Mouse (Mus musculus) embryonic stem cell, embryonic (primary cell): ENCODE measurements around the gene Zfp324.
"Not testable (repeated sequence)": the region's sequence is repeated elsewhere in the genome, so short reads cannot be mapped to it uniquely, and the experiment has no call there.

Experiments
- CTCF ChIA-PET, 4 experiments: fragments of 300-600 bp in 2 of 4; fragments of 350-600 bp in 2 of 4; sonication (Branson Sonifier 250); formaldehyde crosslinking; loops; one replicate each; lab custom pipeline; 2022; ENCODE audit warnings: inconsistent platforms in 2 of 4; lab: Charles Lee
- POLR2A ChIA-PET, 4 experiments: fragments of 300-600 bp in 2 of 4; fragments of 350-600 bp in 2 of 4; sonication (Branson Sonifier 250); formaldehyde crosslinking; loops; one replicate each; lab custom pipeline; 2022; ENCODE audit warnings: antibody characterized with exemption in 4 of 4, inconsistent platforms in 1 of 4; lab: Charles Lee

Zfp324 gene

GRCm38 (mm10) chr7:12965678-12966091 lies at the start of gene Zfp324:
Gene Zfp324, plus strand, starts transcription at chr7:12965838.
- ChIA-PET POLR2A (interaction anchor here in 3 of 4 experiments (0.5 to 9.7 kb wide), 16 partner anchors 10 to 326 kb away, joined by 3 to 150 read pairs (median 4); partner anchors contain the start of genes Rps5 (in 3 of the 3), Zfp446 (in 3 of the 3) and Zbtb45 (in 1 of the 3)), CTCF (interaction anchor here in 1 of 4 experiments (1.0 kb wide), 1 partner anchor 44 kb away, joined by 5 read pairs; the partner anchor contains the start of gene Zbtb45)

GRCm38 (mm10) chr7:12920495-12920894 lies 45.1 kb upstream of the Zfp324 start:
- POLR2A ChIA-PET: interaction anchor here (0.6 to 3.2 kb wide), 16 partner anchors 10 to 123 kb away, joined by 3 to 26 read pairs (median 6); partner anchors contain the start of genes Slc27a5 (in 1 of the 4), Zfp324 (in 1 of the 4) and Zfp446 (in 1 of the 4)
- CTCF ChIA-PET: interaction anchor here in 1 of 4 experiments (0.6 to 1.8 kb wide), 4 partner anchors 11 to 29 kb away, joined by 3 to 13 read pairs (median 4); no protein-coding TSS in a partner anchor

- ChIA-PET POLR2A (interaction anchor here (0.5 to 10.1 kb wide), 128 partner anchors 8 to 386 kb away, joined by 3 to 374 read pairs (median 6); partner anchors contain the start of genes Chmp2a (in 3 of the 4), Mzf1 (in 3 of the 4), Zbtb45 (in 3 of the 4) and Zfp110 (in 3 of the 4)), CTCF (interaction anchor here in 3 of 4 experiments (0.6 to 1.6 kb wide), 12 partner anchors 12 to 125 kb away, joined by 3 to 10 read pairs (median 4); partner anchors contain the start of genes Zfp128 (in 1 of the 3), Zfp446 (in 1 of the 3) and Zscan18 (in 1 of the 3))
These were observed 44.3 kb upstream of the Zfp324 start for GRCm38 (mm10) chr7:12921318-12921704.

GRCm38 (mm10) chr7:12921705-12922465 lies 43.8 kb upstream of the Zfp324 start, which contains the start of gene Rps5:
Gene Rps5, plus strand, starts transcription at chr7:12922290.
- POLR2A ChIA-PET: interaction anchor here (0.5 to 10.1 kb wide), 136 partner anchors 8 to 389 kb away, joined by 3 to 374 read pairs (median 6); partner anchors contain the start of genes Chmp2a (in 3 of the 4), Mzf1 (in 3 of the 4), Zbtb45 (in 3 of the 4) and Zfp110 (in 3 of the 4)
- CTCF ChIA-PET: interaction anchor here in 3 of 4 experiments (0.6 to 1.6 kb wide), 16 partner anchors 13 to 125 kb away, joined by 3 to 10 read pairs (median 4); partner anchors contain the start of genes Zfp128 (in 1 of the 3), Zfp446 (in 1 of the 3) and Zscan18 (in 1 of the 3)

GRCm38 (mm10) chr7:12922729-12923128 lies 42.9 kb upstream of the Zfp324 start:
- POLR2A ChIA-PET: interaction anchor here (0.5 to 10.1 kb wide), 89 partner anchors 8 to 385 kb away, joined by 3 to 374 read pairs (median 8); partner anchors contain the start of genes Zfp110 (in 3 of the 4), Zfp446 (in 3 of the 4), Zscan22 (in 3 of the 4) and Chmp2a (in 2 of the 4)
- CTCF ChIA-PET: interaction anchor here in 3 of 4 experiments (0.9 to 1.6 kb wide), 5 partner anchors 13 to 88 kb away, joined by 3 to 10 read pairs (median 3); no protein-coding TSS in a partner anchor

- CTCF ChIA-PET: interaction anchor here in 3 of 4 experiments (0.7 to 1.5 kb wide), 4 partner anchors 17 to 82 kb away, joined by 3 to 4 read pairs (median 3); no protein-coding TSS in a partner anchor
- POLR2A ChIA-PET: interaction anchor here (0.8 to 10.1 kb wide), 42 partner anchors 8 to 114 kb away, joined by 3 to 374 read pairs (median 8); partner anchors contain the start of genes Zbtb45 (in 3 of the 4), Zfp446 (in 3 of the 4), Chmp2a (in 1 of the 4) and Slc27a5 (in 1 of the 4)
These were observed 39.3 kb upstream of the Zfp324 start for GRCm38 (mm10) chr7:12926316-12926715.

GRCm38 (mm10) chr7:12927191-12927680 lies 38.4 kb upstream of the Zfp324 start, which contains the start of gene Rnf225:
Gene Rnf225, plus strand, starts transcription at chr7:12927416.
- POLR2A ChIA-PET: interaction anchor here (0.5 to 10.1 kb wide), 60 partner anchors 7 to 157 kb away, joined by 3 to 374 read pairs (median 5); partner anchors contain the start of genes Zfp446 (in 4 of the 4), Ube2m (in 2 of the 4), Zfp110 (in 2 of the 4) and Chmp2a (in 1 of the 4)
- CTCF ChIA-PET: interaction anchor here in 3 of 4 experiments (0.7 to 1.5 kb wide), 4 partner anchors 13 to 81 kb away, joined by 3 to 4 read pairs (median 3); no protein-coding TSS in a partner anchor

- CTCF ChIA-PET: interaction anchor here in 3 of 4 experiments (0.7 to 1.5 kb wide), 4 partner anchors 12 to 80 kb away, joined by 3 to 4 read pairs (median 3); no protein-coding TSS in a partner anchor
- POLR2A ChIA-PET: interaction anchor here (0.6 to 10.1 kb wide), 61 partner anchors 7 to 158 kb away, joined by 3 to 374 read pairs (median 5); partner anchors contain the start of genes Zfp446 (in 4 of the 4), Ube2m (in 2 of the 4), Zfp110 (in 2 of the 4) and Chmp2a (in 1 of the 4)
These were observed 37.7 kb upstream of the Zfp324 start for GRCm38 (mm10) chr7:12927693-12928589.

- POLR2A ChIA-PET: interaction anchor here (0.7 to 8.9 kb wide), 24 partner anchors 9 to 113 kb away, joined by 3 to 142 read pairs (median 4); partner anchors contain the start of genes Rps5 (in 3 of the 4), Rnf225 (in 1 of the 4) and Zfp446 (in 1 of the 4)
These were observed 32.0 kb upstream of the Zfp324 start for GRCm38 (mm10) chr7:12933615-12934140.

GRCm38 (mm10) chr7:12934808-12935207 lies 30.8 kb upstream of the Zfp324 start:
- CTCF ChIA-PET: interaction anchor here in 2 of 4 experiments (0.5 to 1.4 kb wide), 6 partner anchors 9 to 124 kb away, joined by 4 to 6 read pairs (median 4); no protein-coding TSS in a partner anchor
- POLR2A ChIA-PET: interaction anchor here in 3 of 4 experiments (0.9 to 8.9 kb wide), 25 partner anchors 9 to 119 kb away, joined by 3 to 142 read pairs (median 6); partner anchors contain the start of genes Rps5 (in 3 of the 3), Rnf225 (in 2 of the 3), Zfp128 (in 1 of the 3) and Zfp324 (in 1 of the 3)

More at GRCm38 (mm10) chr7:12933615-12934140, 32.0 kb upstream of the Zfp324 start:
- CTCF ChIA-PET: interaction anchor here in 1 of 4 experiments (0.6 kb wide), 1 partner anchor 13 kb away, joined by 3 read pairs; no protein-coding TSS in a partner anchor

GRCm38 (mm10) chr7:12937254-12937803 lies 28.3 kb upstream of the Zfp324 start:
- POLR2A ChIA-PET: interaction anchor here in 3 of 4 experiments (0.6 to 8.9 kb wide), 10 partner anchors 10 to 51 kb away, joined by 3 to 142 read pairs (median 8); partner anchors contain the start of genes Rps5 (in 3 of the 3) and Rnf225 (in 2 of the 3)
- CTCF ChIA-PET: not testable (repeated sequence)

- CTCF ChIA-PET: interaction anchor here in 2 of 4 experiments (0.6 to 1.0 kb wide), 3 partner anchors 10 to 130 kb away, joined by 3 read pairs; no protein-coding TSS in a partner anchor
- POLR2A ChIA-PET: interaction anchor here in 2 of 4 experiments (1.0 to 2.7 kb wide), 13 partner anchors 9 to 104 kb away, joined by 3 to 13 read pairs (median 5); partner anchors contain the start of genes Rnf225 (in 1 of the 2), Rps5 (in 1 of the 2) and Zfp446 (in 1 of the 2)
These were observed 25.0 kb upstream of the Zfp324 start for GRCm38 (mm10) chr7:12940599-12940998.

GRCm38 (mm10) chr7:12943488-12943887 lies 22.1 kb upstream of the Zfp324 start:
- ChIA-PET CTCF (interaction anchor here in 3 of 4 experiments (0.5 to 2.1 kb wide), 24 partner anchors 9 to 115 kb away, joined by 3 to 13 read pairs (median 4); partner anchors contain the start of genes Rnf225 (in 1 of the 3), Rps5 (in 1 of the 3), Zbtb45 (in 1 of the 3) and Zfp128 (in 1 of the 3)), POLR2A (interaction anchor here (0.6 to 15.3 kb wide), 28 partner anchors 8 to 352 kb away, joined by 3 to 269 read pairs (median 3); partner anchors contain the start of genes Rps5 (in 3 of the 4), Rnf225 (in 2 of the 4), Zfp446 (in 2 of the 4) and Zswim9 (in 1 of the 4))
